Mouse (Mus musculus) frontal cortex, postnatal 25 days (tissue): ENCODE results near the gene AI854703.

Experiments used
- DNase-seq, 2 experiments: peaks; one replicate each; pipeline ENCODE4 v3.0.0; 2022; ENCODE audit warnings: low spot score in 2 of 2

The AI854703 gene

GRCm38 (mm10) chr6:48658721-48659120, 32.2 kb downstream of the AI854703 start:
- no peak for DNase-seq

DNA sequence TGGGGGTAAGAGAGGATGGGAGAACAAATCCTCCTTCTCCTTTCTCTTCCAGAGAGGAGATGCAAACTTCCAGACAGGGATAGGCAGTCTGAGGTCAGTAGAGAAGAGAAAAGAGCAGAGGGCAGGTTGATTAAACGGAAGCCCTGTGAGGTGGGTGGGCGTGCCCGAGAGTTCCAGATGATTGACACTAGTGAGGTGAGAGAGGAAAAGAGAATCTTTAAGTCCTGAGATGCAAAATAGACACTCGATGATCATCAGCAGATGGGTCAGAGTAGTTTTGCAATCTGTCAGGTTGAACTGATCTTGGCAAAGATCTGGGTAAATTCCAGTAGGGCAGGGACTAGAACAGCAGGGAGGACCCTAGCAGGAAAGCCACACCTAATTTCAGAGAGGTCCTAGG, 38.2 kb downstream of the AI854703 start:
- no peak for DNase-seq

DNA sequence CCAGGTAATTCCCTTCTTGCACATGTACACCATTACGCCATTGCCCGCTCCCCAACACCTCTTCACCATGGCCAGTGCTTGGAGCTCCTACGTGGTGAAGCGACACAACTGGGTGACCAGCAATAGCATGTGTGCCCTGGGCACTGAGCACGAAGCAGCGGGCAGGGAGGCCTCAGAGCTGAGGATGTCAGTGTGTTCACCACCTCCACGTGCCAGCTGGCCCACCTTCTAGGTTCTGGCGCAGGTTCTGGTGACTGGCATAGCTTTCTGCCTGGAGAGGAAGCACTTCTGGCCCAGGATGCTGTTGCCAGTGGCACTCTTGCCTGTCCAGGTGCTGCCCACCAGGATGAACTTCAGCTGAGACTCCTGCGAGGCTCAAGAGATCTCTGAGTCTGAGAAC, 38.9 kb downstream of the AI854703 start:
- DNase-seq: no peak

DNA sequence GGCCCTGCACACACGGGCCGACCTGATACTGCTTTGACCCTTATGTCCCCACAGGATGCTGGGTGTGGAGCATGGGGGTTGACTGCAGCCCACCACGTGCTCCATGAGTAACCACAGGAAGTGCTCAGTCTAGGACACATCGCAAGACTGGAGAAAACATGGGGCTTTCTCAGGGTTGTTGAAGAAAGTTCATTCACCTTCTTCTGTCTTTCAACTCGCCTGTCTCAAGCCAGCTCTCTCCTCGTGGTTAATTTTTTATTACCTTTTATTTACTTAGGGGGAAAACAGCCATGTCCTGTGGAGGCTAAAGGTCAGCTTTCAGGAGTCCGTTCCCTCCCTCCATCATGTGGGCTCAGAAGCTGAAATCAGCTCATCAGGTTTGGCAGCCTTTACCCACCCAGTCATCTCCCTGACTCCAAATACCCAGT, 39.6 kb downstream of the AI854703 start:
- no peak for DNase-seq

GRCm38 (mm10) chr6:48668022-48668421, 41.5 kb downstream of the AI854703 start:
- no peak for DNase-seq

DNA sequence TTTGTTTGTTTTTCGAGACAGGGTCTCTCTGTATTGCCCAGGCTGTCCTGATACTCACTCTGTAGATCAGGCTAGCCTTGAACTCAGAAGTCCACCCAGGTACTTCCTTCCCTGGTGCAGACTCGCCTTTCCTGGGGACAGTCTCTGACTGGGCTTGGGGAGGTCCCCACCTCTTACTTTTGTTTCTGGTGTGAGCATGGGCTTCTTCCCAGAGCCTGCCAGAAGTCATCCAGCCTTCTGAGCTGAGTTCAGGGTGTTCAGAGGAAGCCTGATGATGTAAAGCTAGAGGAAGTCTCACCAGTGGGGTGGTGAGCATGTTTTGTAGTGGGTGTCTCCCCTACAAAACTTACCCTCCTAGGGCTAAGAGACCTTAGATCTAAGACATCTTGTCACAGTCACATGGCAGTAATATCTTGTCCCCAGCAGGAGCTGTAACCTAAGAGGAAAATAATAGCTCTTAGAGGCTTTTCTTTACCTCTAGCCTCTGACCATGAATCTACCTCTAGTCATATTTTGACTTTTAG, 42.9 kb downstream of the AI854703 start:
- no peak for DNase-seq

DNA sequence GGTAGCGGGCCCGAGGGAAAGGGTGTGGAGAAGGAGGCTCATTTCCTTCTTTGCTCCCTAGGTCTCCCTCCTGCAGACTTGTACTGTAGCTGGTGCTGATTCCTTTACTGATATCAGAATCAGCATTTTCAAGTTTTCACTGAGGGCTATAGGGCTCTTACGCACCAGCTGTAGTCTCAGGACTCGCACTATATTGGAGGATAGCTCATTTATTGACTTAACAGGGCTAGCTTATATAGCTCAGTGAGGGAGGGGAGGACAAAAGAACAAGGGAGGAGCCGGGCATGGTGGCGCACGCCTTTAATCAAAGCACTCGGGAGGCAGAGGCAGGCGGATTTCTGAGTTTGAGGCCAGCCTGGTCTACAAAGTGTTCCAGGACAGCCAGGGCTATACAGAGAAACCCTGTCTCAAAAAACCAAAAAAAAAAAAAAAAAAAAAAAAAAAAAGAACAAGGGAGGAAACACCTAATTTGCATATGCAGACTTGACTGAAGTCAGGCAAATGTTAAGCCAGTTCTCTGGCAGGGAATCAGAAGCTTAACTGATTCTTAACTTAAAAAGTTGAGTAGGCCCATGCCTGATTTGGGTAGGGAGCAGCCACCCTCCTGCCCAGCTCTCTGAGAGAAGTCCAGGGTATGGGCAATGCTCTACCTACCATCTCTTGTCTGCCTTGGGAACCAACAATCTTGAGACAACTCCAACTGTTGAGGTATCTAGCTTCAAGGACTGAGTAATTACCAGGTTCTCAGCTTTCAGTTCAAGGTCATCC, 47.9 kb downstream of the AI854703 start:
- DNase-seq: no peak

DNA sequence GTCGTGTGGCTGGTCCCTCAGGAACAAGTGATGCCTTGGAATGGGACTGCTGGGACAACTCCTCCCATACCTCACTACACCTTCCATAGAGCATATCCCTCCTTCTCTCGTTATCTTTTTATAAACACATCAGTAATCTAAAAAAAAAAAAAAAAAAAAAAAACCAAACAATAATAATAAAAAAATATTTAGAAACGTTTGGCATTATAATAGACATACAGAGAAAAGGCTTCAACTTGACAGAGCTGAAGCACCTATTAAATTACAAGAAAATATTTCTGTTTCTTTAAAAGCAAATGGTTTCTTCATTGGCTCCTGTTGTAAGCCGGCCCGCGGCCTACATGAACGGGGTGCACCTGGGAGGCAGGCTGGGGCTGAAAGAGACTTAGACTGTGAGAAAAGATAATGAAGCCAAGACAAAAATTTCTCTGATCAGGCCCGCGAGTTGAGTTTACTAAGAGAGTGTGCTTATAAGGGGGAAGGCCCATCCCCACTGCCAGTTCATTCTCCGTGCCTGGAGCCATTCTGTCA, 48.9 kb downstream of the AI854703 start:
- no peak for DNase-seq

GRCm38 (mm10) chr6:48675931-48676859, 49.6 kb downstream of the AI854703 start, which contains the start of gene Gimap9:
Gimap9 (plus strand) TSS chr6:48676129.
- DNase-seq: no peak

DNA sequence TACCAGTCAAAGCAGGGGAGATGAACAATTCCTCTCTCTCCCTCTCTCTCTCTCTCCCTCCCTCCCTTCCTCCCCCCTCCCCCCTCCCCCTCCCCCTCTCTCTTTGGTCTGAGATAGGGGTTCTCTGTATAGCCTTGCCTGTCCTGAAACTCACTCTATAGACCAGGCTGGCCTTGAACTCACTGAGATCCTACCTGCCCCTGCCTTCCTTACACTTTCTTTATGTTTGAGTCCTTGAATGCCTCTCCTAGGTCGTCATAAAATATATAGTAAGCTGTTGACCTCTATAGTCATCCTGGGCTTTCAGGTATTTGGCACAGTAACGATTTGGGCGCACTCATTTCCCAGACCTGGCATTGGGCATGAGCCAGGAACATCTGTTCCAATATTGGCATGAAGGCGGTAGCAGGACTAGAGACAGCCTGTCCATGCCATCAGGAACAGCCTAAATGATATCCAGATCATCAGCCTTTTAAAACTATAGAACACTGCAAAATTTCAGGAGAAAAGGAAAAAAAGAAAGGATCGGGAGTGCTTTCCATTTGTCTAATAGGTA, 50.4 kb downstream of the AI854703 start:
- DNase-seq: no peak

DNA sequence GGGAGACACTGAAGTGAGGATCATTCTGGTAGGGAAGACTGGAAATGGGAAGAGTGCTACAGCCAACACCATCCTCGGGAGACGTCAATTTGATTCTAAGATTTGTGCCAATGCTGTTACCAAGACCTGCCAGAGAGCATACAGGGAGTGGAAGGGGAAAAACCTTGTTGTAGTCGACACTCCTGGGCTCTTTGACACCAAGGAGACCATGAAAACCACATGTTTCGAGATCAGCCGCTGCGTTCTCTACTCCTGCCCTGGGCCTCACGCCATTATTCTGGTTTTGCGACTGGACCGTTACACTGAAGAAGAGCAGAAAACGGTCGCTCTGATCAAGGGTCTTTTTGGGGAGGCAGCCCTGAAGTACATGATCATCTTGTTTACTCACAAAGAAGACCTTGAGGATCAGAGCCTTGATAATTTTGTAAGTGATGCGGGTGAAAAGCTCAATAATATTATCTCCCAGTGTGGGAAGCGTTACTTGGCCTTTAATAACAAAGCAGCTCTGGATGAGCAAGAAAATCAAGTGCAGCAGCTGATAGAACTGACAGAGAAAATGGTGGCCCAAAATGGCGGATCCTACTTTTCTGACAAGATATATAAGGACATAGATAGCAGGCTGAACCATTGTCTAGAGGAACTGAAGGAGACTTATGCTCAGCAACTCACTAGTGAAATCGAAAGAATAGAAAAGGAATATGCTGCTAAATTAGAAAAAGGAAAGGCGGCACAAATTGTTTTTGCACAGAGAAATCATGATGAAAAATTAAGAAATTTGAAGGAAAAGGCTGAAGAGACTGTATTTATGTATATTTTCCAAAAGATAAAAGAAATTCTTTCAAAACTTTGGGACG, 51.2 kb downstream of the AI854703 start:
- DNase-seq: no peak

GRCm38 (mm10) chr6:48678391-48678790, 51.8 kb downstream of the AI854703 start:
- no peak for DNase-seq

GRCm38 (mm10) chr6:48679701-48680100, 53.1 kb downstream of the AI854703 start:
- no peak for DNase-seq

DNA sequence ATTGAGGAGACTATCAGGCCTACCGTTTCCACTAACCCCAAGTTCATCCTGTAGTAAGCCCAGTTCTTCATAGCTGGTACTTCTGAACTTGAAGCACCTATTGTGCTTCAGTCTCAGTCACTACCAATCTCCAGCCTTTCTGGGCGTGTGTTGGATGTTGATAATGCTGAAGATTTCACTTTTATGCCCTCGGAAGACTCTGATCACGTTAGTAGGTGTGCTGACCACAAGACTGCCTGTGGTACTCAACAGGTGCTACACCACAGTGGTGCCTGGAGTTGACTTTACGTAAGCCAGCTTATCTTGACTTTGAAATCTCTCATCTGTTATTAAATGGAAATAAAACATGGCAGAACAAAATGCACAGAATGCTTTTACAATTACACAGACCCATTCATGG, 53.9 kb downstream of the AI854703 start:
- no peak for DNase-seq

DNA sequence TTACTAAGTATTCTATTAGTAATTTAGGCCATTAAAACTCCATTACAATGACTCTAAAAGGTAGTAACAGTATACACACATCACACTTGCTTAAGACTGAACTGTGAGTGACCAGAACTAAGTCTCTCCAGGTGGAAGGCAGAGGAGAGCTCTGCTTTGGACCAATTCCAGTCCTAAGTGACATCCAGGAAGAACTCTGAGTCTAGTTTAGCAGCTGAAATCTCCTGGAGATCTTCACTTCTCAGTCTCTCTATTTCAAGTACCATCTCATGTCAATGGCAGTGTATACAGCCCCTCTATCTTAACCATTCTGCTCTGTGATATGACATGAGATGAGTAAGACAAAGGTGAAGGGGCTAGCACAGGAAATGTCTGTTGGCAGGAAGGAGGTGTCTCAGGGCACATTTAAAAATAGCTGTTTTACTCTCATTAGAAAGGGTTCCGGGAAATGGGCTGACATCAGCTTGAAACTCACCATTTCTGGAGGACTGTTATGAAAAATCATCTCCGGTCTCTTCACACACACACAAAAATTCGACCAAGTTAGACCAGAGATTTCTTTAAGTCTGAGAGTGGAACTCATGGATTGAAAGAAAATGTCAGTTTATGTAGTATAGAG, 55.0 kb downstream of the AI854703 start:
- no peak for DNase-seq

DNA sequence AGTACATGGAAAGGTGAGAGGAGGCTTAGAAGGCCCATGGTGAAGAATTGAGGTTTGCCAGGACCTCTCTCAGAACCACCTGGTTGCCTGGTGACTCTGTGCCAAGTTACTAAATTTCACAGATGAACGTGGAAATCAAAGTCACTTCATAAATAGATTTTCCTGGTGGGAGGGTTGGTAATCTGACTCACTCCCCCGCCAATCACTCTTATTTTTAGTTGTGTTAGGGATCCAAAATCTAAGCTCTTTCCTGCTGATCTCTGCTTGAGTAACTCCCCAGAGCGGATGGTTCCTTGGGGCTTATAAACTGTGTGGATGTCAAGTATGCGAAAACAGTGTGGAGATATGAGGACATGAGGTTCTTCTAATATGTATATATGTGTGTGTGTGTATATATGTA, 55.7 kb downstream of the AI854703 start:
- DNase-seq: no peak
